Mouse (Mus musculus): Measurements from ENCODE around the gene Sh3bp1. TPM values are rescaled to one million over a fixed set of nuclear protein-coding genes. Genes with fewer than 3 reads are reported as not detected.

Gene Sh3bp1
- total and polyA plus RNA-seq, 3 experiments: 21.0 to 80.2 TPM; not detected in 1

DNA sequence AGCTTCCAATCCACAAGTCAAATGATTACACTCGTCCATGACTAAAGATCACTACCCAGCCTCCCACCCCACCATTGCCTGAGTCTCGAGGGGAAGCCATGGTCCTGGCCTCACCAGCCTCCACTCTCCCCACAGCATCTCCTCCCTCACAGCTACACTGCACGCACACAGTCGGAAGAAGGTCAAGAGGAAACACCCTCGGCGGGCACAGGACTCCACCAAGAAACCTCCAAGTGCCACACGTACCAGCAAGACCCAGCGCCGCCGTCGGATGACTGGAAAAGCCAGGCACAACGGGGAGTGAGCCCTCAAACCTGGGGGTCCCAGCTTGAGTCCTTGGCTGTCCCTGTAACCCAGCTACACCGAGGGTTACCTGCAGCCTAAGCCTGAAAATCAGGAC lies 40.8 kb downstream of the Sh3bp1 start:
- Histone ChIP-seq H3K27ac (ENCODE audit: control insufficient read depth, low read depth, low read length) (no peak overlapping the region), H3K4me3 (ENCODE audit: control insufficient read depth in 1 of 2, insufficient read depth in 1 of 2, low read depth in 2 of 2, low read length in 2 of 2) (no peak overlapping the region), H3K9me3 (replicated peaks; ENCODE audit: insufficient read depth, low read length) (no peaks in the 10 kb centered on the region), H3K27me3 (ENCODE audit: control insufficient read depth in 1 of 2, insufficient read depth in 2 of 2, low read length in 2 of 2) (no peaks in the 10 kb centered on the region), H3K9ac (ENCODE audit: control insufficient read depth, low read depth, low read length, poor library complexity, severe bottlenecking) (no peak overlapping the region), H3K36me3 (ENCODE audit: control insufficient read depth in 1 of 2, insufficient read depth in 2 of 2, low read length in 2 of 2) (peaks cover 2 to 9% of the 10 kb centered on the region in 2 experiments; a peak in 3 of 4 replicates), H3K79me2 (ENCODE audit: control insufficient read depth, insufficient read depth, low read length, poor library complexity) (peaks cover 8% of the 10 kb centered on the region), H3K4me1 (ENCODE audit: control insufficient read depth in 1 of 2, insufficient read depth in 2 of 2, low read length in 2 of 2) (peaks cover 0 to 12% of the 10 kb centered on the region in 2 experiments; a peak in 2 of 4 replicates)
- TF ChIP-seq ELF1 (IDR thresholded peaks at IDR 0.05; ENCODE audit: low read depth, low read length) (no peak), ZNF384 (IDR thresholded peaks at IDR 0.05; ENCODE audit: low read depth, low read length) (no peak), POLR2AphosphoS5 (IDR thresholded peaks at IDR 0.05; ENCODE audit: borderline replicate concordance, low read depth, low read length) (no peak), HCFC1 (IDR thresholded peaks at IDR 0.05; ENCODE audit: low read depth, low read length) (no peak), ZKSCAN1 (IDR thresholded peaks at IDR 0.05; ENCODE audit: low read depth, low read length) (no peak), USF1 (IDR thresholded peaks at IDR 0.05; ENCODE audit: low read depth, low read length) (no peak), ZC3H11A (IDR thresholded peaks at IDR 0.05; ENCODE audit: low read depth, low read length) (no peak), KAT2A (conservative IDR thresholded peaks at IDR 0.05; ENCODE audit: low read depth, low read length) (no peak), UBTF (IDR thresholded peaks at IDR 0.05; ENCODE audit: borderline replicate concordance, insufficient read depth, low read depth, low read length) (no peak), MXI1 (IDR thresholded peaks at IDR 0.05; ENCODE audit: low read depth, low read length) (no peak), ZMIZ1 (IDR thresholded peaks at IDR 0.05; ENCODE audit: low read depth, low read length) (no peak), E2F4 (IDR thresholded peaks at IDR 0.05; ENCODE audit: borderline replicate concordance, low read depth, low read length) (no peak)
- no peak for DNase-seq (ENCODE audit: low read depth, low spot score)

- Histone ChIP-seq H3K4me3 (ENCODE audit: control insufficient read depth in 1 of 2, insufficient read depth in 1 of 2, low read depth in 2 of 2, low read length in 2 of 2) (no peak overlapping the region), H3K4me1 (ENCODE audit: control insufficient read depth in 1 of 2, insufficient read depth in 2 of 2, low read length in 2 of 2) (peaks cover 7 to 17% of the 10 kb centered on the region in 2 experiments), H3K36me3 (ENCODE audit: control insufficient read depth in 1 of 2, insufficient read depth in 2 of 2, low read length in 2 of 2) (peaks cover 2 to 10% of the 10 kb centered on the region in 2 experiments; a peak in 3 of 4 replicates), H3K79me2 (ENCODE audit: control insufficient read depth, insufficient read depth, low read length, poor library complexity) (no peaks in the 10 kb centered on the region), H3K27me3 (ENCODE audit: control insufficient read depth in 1 of 2, insufficient read depth in 2 of 2, low read length in 2 of 2) (no peaks in the 10 kb centered on the region), H3K27ac (ENCODE audit: control insufficient read depth, low read depth, low read length) (no peak overlapping the region), H3K9me3 (replicated peaks; ENCODE audit: insufficient read depth, low read length) (no peaks in the 10 kb centered on the region), H3K9ac (ENCODE audit: control insufficient read depth, low read depth, low read length, poor library complexity, severe bottlenecking) (no peak overlapping the region)
- TF ChIP-seq SIN3A (IDR thresholded peaks at IDR 0.05; ENCODE audit: low read length) (peak; percentile 40; the same call in 1 of the 2 replicates), CTCF (IDR thresholded peaks at IDR 0.05 in 2 of 3, conservative IDR thresholded peaks at IDR 0.05 in 1 of 3; ENCODE audit: control insufficient read depth in 1 of 3, insufficient read depth in 1 of 3, low read depth in 2 of 3, low read length in 3 of 3, poor library complexity in 1 of 3, severe bottlenecking in 1 of 3) (peak; percentile 61 to 71 (median 64)), KAT2A (conservative IDR thresholded peaks at IDR 0.05; ENCODE audit: low read depth, low read length) (no peak), RAD21 (IDR thresholded peaks at IDR 0.05; ENCODE audit: low read depth, low read length) (peak; percentile 25), USF1 (IDR thresholded peaks at IDR 0.05; ENCODE audit: low read depth, low read length) (no peak), SMC3 (IDR thresholded peaks at IDR 0.05; ENCODE audit: low read depth, low read length) (peak; percentile 70), POLR2A (IDR thresholded peaks at IDR 0.05; ENCODE audit: control insufficient read depth in 1 of 2, insufficient read depth in 1 of 2, low read depth in 1 of 2, low read length in 2 of 2, poor library complexity in 1 of 2) (peak in 1 of 2 experiments; percentile 22; a peak in 1 of 4 replicates), ELF1 (IDR thresholded peaks at IDR 0.05; ENCODE audit: low read depth, low read length) (peak; percentile 25; the same call in 1 of the 2 replicates), MYB (IDR thresholded peaks at IDR 0.05; ENCODE audit: low read depth, low read length) (no peak), MXI1 (IDR thresholded peaks at IDR 0.05; ENCODE audit: low read depth, low read length) (no peak), POLR2AphosphoS2 (IDR thresholded peaks at IDR 0.05; ENCODE audit: low read length) (no peak), NRF1 (IDR thresholded peaks at IDR 0.05; ENCODE audit: insufficient read depth, low read depth, low read length, poor library complexity, severe bottlenecking) (no peak), MYC (IDR thresholded peaks at IDR 0.05; ENCODE audit: low read depth, low read length) (no peak), TAL1 (IDR thresholded peaks at IDR 0.05; ENCODE audit: low read length) (no peak)
- DNase-seq (ENCODE audit: low read depth, low spot score): peak; percentile 71
Observed at GRCm38 (mm10) chr15:78942663-78943062, 43.1 kb downstream of the Sh3bp1 start.
